Mouse (Mus musculus) lung, adult 2 months (tissue): ENCODE data around the gene Sulf2.

Experiments used
- CTCF ChIP-seq: fragments of 200-500 bp; IDR thresholded peaks from 2 replicates; pipeline ENCODE4 v1.5.1; 2011; ENCODE audit warnings: mild to moderate bottlenecking, low read length, control low read depth; ENCODE audit not compliant: insufficient read depth
- POLR2A ChIP-seq: fragments of 200-500 bp; IDR thresholded peaks from 2 replicates; pipeline ENCODE4 v1.6.1; 2011; ENCODE audit warnings: low read depth, mild to moderate bottlenecking, control low read depth, low read length, borderline replicate concordance; ENCODE audit errors: extremely low read depth

DNA sequence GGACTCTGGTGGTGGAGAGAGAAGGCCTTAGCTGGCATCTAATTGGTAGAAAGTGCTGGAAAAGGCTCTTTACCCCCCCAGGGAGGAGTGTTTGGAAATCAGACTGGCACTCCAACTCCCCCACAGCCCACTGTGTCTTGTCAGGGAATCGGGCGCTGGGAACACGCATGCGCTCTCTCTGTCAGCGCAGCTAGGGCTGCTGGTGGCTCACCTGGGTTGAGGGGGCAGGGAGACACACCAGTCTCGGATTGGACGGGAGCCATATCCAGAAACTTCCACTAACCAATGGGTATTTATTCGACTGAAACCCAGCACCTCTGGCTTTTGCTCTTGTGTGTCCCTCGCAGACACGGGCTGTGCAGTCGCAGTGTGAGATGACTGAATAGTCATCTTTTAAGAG, 42.5 kb downstream of the Sulf2 start:
- no peak for TF ChIP-seq CTCF
- no peak for TF ChIP-seq POLR2A
